Mouse (Mus musculus): ENCODE results near the gene Svip. TPM values are rescaled to one million over a fixed set of nuclear protein-coding genes. Genes with fewer than 3 reads are reported as not detected.

Gene Svip
- polyA plus RNA-seq, 1 experiment from 2014 or later, result 24.1 TPM

- no peaks in the 10 kb centered on the region for H3K4me1 ChIP-seq (replicated peaks)
- whole genome bisulfite sequencing (ENCODE audit: insufficient replicate concordance), result 57% methylated on average over 6 of the region's 6 CpGs
- H3K27me3 ChIP-seq, result no peaks in the 10 kb centered on the region
- no peak for DNase-seq
- no peaks in the 10 kb centered on the region for H3K9me3 ChIP-seq (replicated peaks)
- no peak overlapping the region for H3K4me2 ChIP-seq
- no peak overlapping the region for H3K9ac ChIP-seq
- no peaks in the 10 kb centered on the region for H3K36me3 ChIP-seq
- no peak overlapping the region for H3K4me3 ChIP-seq (replicated peaks)
- no peak for ATAC-seq (ENCODE audit: low read depth)
- no peak overlapping the region for H3K27ac ChIP-seq
These were observed 45.0 kb downstream of the Svip start for GRCm38 (mm10) chr7:51960698-51961374.

DNA sequence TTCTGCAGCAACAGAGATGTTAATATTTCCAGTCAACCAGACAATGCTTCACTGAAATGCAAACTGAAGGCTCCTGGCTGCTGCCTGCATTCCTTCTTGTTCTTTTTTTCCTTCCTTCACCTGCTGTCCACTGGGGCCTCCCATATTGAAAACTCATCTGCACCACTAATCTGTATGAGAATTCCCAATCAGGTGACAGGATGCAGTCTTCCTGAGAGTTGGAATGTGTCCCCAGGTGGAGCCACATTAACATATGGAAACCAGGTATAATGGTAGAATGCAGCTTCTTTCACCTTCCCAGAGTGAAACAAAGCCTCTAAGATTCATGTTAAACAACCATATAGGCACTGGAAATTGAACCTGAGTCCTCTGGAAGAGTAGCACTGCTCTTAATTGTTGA is 48.1 kb downstream of the Svip start:
- no peaks in the 10 kb centered on the region for H3K9me3 ChIP-seq (replicated peaks)
- no peak overlapping the region for H3K27ac ChIP-seq
- H3K4me1 ChIP-seq (replicated peaks), result no peaks in the 10 kb centered on the region
- H3K4me2 ChIP-seq, result no peak overlapping the region
- H3K27me3 ChIP-seq, result no peaks in the 10 kb centered on the region
- no peak overlapping the region for H3K9ac ChIP-seq
- ATAC-seq (ENCODE audit: low read depth), result no peak
- DNase-seq, result no peak
- no peak overlapping the region for H3K4me3 ChIP-seq (replicated peaks)
- no peaks in the 10 kb centered on the region for H3K36me3 ChIP-seq

DNA sequence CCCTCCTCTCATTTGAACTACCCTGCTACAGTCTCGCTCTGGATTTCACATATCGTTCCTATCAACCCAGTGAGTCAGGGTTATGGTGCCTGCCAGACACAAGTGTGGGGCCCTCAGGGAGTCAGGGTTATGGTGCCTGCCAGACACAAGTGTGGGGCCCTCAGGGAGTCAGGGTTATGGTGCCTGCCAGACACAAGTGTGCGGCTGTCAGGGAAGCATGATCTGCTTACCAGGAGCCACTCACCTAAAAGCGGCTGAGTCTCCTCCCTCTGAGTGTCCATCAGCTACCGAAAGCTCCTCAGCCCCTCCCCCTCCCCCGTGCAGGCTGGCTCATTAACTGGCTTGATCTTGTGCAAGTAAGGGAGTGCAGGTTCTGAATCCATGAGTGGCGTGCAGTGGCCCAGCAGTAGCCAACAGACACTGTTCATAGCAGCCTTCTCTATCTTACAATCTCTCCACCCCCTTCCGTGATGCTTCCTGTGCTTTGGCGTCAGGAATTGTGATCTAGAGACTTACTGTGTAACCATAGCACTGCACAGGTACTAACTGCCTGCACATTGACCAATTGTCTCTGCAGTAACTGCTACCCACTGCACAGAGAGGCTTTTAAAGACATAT is 50.3 kb downstream of the Svip start:
- no peak overlapping the region for H3K9ac ChIP-seq
- H3K27ac ChIP-seq, result no peak overlapping the region
- H3K9me3 ChIP-seq (replicated peaks), result no peaks in the 10 kb centered on the region
- 49% methylated on average over 9 of the region's 9 CpGs for WGBS (ENCODE audit: insufficient replicate concordance)
- no peak for ATAC-seq (ENCODE audit: low read depth)
- no peak overlapping the region for H3K4me2 ChIP-seq
- no peak for DNase-seq
- no peak overlapping the region for H3K4me3 ChIP-seq (replicated peaks)
- no peaks in the 10 kb centered on the region for H3K36me3 ChIP-seq
- H3K4me1 ChIP-seq (replicated peaks), result no peaks in the 10 kb centered on the region
- no peaks in the 10 kb centered on the region for H3K27me3 ChIP-seq

Other genes with a start within 250 kb of the Svip start
- 6.8 and 7.0 TPM in 2 replicates for gene Gas2, start 144.0 kb downstream of the Svip start, polyA plus RNA-seq (2015; fragmentation: Nextera tagmentation; extraction: Ambion mirVana)
- 7.2 and 7.5 TPM in 2 replicates for gene Fancf, start 143.8 kb downstream of the Svip start, polyA plus RNA-seq (2015; fragmentation: Nextera tagmentation; extraction: Ambion mirVana)
- gene 1700015G11Rik, start 9.7 kb upstream of the Svip start, polyA plus RNA-seq (2015; fragmentation: Nextera tagmentation; extraction: Ambion mirVana), result not detected in 2 replicates